Mouse (Mus musculus) C2C12 (cell line): ENCODE data around the gene Usf3.

Experiments used
- CTCF ChIP-seq: IDR thresholded peaks from one replicate; pipeline ENCODE4 v1.5.1; 2011; ENCODE audit not compliant: control insufficient read depth, insufficient read depth, insufficient read length
- FOSL1 ChIP-seq: IDR thresholded peaks from one replicate; pipeline ENCODE4 v1.8.0; 2011; ENCODE audit warnings: mild to moderate bottlenecking, low read length; ENCODE audit not compliant: poor library complexity, insufficient read depth, severe bottlenecking
- MAX ChIP-seq: IDR thresholded peaks from one replicate; pipeline ENCODE4 v1.6.1; 2011; ENCODE audit warnings: mild to moderate bottlenecking, control low read depth

DNA sequence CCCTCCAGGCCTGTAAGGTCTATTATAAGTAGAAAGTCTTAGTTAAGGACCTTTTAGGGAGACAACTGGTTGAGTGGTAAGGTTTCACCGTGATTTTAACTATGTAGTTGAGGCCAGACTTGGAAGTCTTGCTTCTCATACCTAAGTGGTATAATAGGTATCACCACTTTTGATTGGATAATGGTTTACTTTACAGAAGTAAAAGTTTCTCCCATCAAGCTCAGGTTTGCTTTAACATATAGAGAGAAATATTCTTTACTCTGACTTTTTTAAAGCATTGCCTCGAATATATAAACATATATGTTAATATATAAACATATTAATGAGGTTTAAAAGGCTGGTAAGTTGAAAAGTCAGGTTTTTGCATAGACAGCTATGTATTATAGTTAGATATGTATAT is 9.2 kb upstream of the Usf3 start:
- no peak for TF ChIP-seq CTCF
- TF ChIP-seq MAX, result no peak
- no peak for TF ChIP-seq FOSL1
